Mouse (Mus musculus): ENCODE measurements at regions not wholly inside any gene's neighbourhood (a gene's known extent, or its start where the extent isn't known, plus 50 kb on each side); places are given as distances from the start of the nearest gene placed in this dataset.

GRCm38 (mm10) chr10:117505057-117505456 lies 124.2 kb upstream of the Cpm start:
- Histone ChIP-seq H3K4me2 (ENCODE audit: insufficient read depth, low read depth, poor library complexity, severe bottlenecking) (no peak overlapping the region), H3K4me1 (ENCODE audit: control insufficient read depth in 1 of 2, insufficient read depth in 2 of 2) (no peaks in the 10 kb centered on the region), H3K27ac (ENCODE audit: insufficient read depth, low read depth) (no peak overlapping the region), H3K9ac (ENCODE audit: insufficient read depth, low read depth) (no peak overlapping the region), H3K79me2 (replicated peaks; ENCODE audit: control insufficient read depth, extremely low read depth, insufficient read depth, poor library complexity, severe bottlenecking) (no peaks in the 10 kb centered on the region), H3K4me3 (replicated peaks in 1 of 3; ENCODE audit: low read depth in 2 of 3, low read length in 2 of 3, poor library complexity in 1 of 3) (no peak overlapping the region), H3K36me3 (replicated peaks in 1 of 2; ENCODE audit: control insufficient read depth in 1 of 2, insufficient read depth in 1 of 2, low read length in 1 of 2) (no peaks in the 10 kb centered on the region), H3K9me3 (replicated peaks; ENCODE audit: low read length) (no peaks in the 10 kb centered on the region), H3K27me3 (replicated peaks) (no peaks in the 10 kb centered on the region)
- dilution Hi-C loops (cut with MboI; ENCODE audit: extremely low pct_ligation_motif_present, extremely low pct_unique_long_range_greater_than_20kb, low sequenced_read_pairs) = no loop called here
- TF ChIP-seq NELFE (IDR thresholded peaks at IDR 0.05; ENCODE audit: low read depth, low read length) (no peak), MAFK (IDR thresholded peaks at IDR 0.05; ENCODE audit: insufficient replicate concordance, low read length) (no peak), MAX (IDR thresholded peaks at IDR 0.05; ENCODE audit: low read length) (no peak), GABPA (IDR thresholded peaks at IDR 0.05; ENCODE audit: insufficient replicate concordance, low read depth, low read length) (no peak), ELF1 (IDR thresholded peaks at IDR 0.05; ENCODE audit: low read depth, low read length) (no peak), SMC3 (IDR thresholded peaks at IDR 0.05; ENCODE audit: low read depth, low read length) (no peak), E2F4 (IDR thresholded peaks at IDR 0.05; ENCODE audit: insufficient replicate concordance, low read depth, low read length) (no peak), MEF2A (IDR thresholded peaks at IDR 0.05; ENCODE audit: borderline replicate concordance, low read depth, low read length) (no peak)
- in situ Hi-C loops (cut with MboI; ENCODE audit: low pct_ligation_motif_present, low pct_unique_long_range_greater_than_20kb, low sequenced_read_pairs) = no loop called here
- DNase-seq (ENCODE audit: extremely low read depth) = no peak

- Histone ChIP-seq H3K9ac (ENCODE audit: insufficient read depth, low read depth) (no peak overlapping the region), H3K4me1 (ENCODE audit: control insufficient read depth in 1 of 2, insufficient read depth in 2 of 2) (no peaks in the 10 kb centered on the region), H3K27ac (ENCODE audit: insufficient read depth, low read depth) (no peak overlapping the region), H3K36me3 (replicated peaks in 1 of 2; ENCODE audit: control insufficient read depth in 1 of 2, insufficient read depth in 1 of 2, low read length in 1 of 2) (no peaks in the 10 kb centered on the region), H3K4me3 (replicated peaks in 1 of 3; ENCODE audit: low read depth in 2 of 3, low read length in 2 of 3, poor library complexity in 1 of 3) (no peak overlapping the region), H3K4me2 (ENCODE audit: insufficient read depth, low read depth, poor library complexity, severe bottlenecking) (no peak overlapping the region), H3K9me3 (replicated peaks; ENCODE audit: low read length) (no peaks in the 10 kb centered on the region), H3K27me3 (replicated peaks) (no peaks in the 10 kb centered on the region), H3K79me2 (replicated peaks; ENCODE audit: control insufficient read depth, extremely low read depth, insufficient read depth, poor library complexity, severe bottlenecking) (no peaks in the 10 kb centered on the region)
- dilution Hi-C loops (cut with MboI; ENCODE audit: extremely low pct_ligation_motif_present, extremely low pct_unique_long_range_greater_than_20kb, low sequenced_read_pairs) = no loop called here
- TF ChIP-seq MAX (IDR thresholded peaks at IDR 0.05; ENCODE audit: low read length) = no peak
- no peak for TF ChIP-seq HCFC1 (IDR thresholded peaks at IDR 0.05; ENCODE audit: low read depth, low read length)
- TF ChIP-seq ELF1 (IDR thresholded peaks at IDR 0.05; ENCODE audit: low read depth, low read length) = no peak
- no peak for TF ChIP-seq TCF12 (IDR thresholded peaks at IDR 0.05; ENCODE audit: low read depth, low read length)
- TF ChIP-seq E2F4 (IDR thresholded peaks at IDR 0.05; ENCODE audit: insufficient replicate concordance, low read depth, low read length) = no peak
- TF ChIP-seq CTCF (conservative IDR thresholded peaks at IDR 0.05 in 1 of 2, IDR thresholded peaks at IDR 0.05 in 1 of 2; ENCODE audit: low read depth in 2 of 2, low read length in 2 of 2) = no peak
- TF ChIP-seq MAZ (IDR thresholded peaks at IDR 0.05; ENCODE audit: low read depth, low read length) = no peak
- TF ChIP-seq JUND (conservative IDR thresholded peaks at IDR 0.05; ENCODE audit: low read depth, low read length) = no peak
- no peak for TF ChIP-seq RAD21 (IDR thresholded peaks at IDR 0.05; ENCODE audit: low read depth, low read length)
- no peak for TF ChIP-seq BHLHE40 (IDR thresholded peaks at IDR 0.05; ENCODE audit: low read depth, low read length)
- DNase-seq (ENCODE audit: extremely low read depth) = no peak
- in situ Hi-C loops (cut with MboI; ENCODE audit: low pct_ligation_motif_present, low pct_unique_long_range_greater_than_20kb, low sequenced_read_pairs) = no loop called here
Measured at GRCm38 (mm10) chr10:117504267-117504902, 124.6 kb upstream of the Cpsf6 start.

Measured in CH12.LX (cell line).